Comparison of ENCODE assay signal across 8 mouse cellular contexts in the genomic region with DNA sequence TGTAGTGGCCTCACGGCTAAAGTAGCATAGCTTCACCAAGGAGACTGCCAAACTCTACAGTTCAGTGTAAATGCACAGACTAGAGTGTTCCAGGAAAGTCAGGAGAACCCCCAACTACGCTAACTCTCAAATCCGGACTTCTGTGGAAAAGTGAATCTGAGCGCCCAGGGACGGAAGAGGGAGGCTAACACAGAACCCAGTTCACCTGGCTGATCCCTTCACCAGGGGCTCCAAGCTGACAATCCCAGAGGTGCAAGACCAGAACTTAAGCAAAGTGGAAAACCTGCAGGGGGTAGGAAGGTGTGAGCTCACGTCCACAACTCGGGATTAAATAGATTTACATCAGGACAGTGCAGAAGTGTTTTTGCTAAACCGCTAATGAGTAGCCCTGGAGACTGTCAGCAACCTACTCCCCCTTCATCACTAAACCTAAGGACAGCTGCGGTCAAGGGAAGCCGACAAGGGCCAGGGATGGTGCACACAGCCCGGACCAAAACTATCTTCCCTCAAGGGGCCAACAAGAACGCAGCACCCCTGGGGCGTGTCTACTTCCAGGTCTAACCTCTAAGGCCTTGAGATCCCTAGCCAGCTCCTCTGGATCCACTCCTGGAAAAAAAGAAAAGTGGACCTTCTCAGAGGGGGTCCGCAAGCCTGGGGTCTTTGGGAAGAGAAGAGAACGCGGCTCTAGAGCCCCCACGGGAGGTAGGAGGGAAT. TPM values are rescaled to one million over a fixed set of nuclear protein-coding genes. Genes with fewer than 3 reads are reported as not detected.
A peak's percentile ranks its signal among the peaks of the same experiment; 100 is the strongest.
DNase-seq lines count a peak whose midpoint lies in the region; ATAC-seq and TF ChIP-seq lines count a peak whose summit lies in the region.

No protein-coding gene starts in this region.

- H3K4me3 ChIP-seq in layer of hippocampus, adult 2 months: peak overlapping the region; percentile 76
- peak overlapping the region; percentile 75 for H3K4me3 ChIP-seq in forebrain, embryonic 15.5 days
- peak overlapping the region; percentile 79 for H3K4me3 ChIP-seq in limb, embryonic 15.5 days

- no peak for DNase-seq in layer of hippocampus, adult 2 months (ENCODE audit: low spot score in 2 of 2)
- DNase-seq in layer of hippocampus, postnatal 25 days (ENCODE audit: extremely low spot score in 1 of 2, low spot score in 1 of 2): no peak
- peak; percentile 78 for DNase-seq in R1 (ENCODE audit: low read depth, low spot score)
- peak; percentile 18 for DNase-seq in splenic B cell, adult 2 months (ENCODE audit: low read depth, low spot score)
- no peak for DNase-seq in frontal cortex, postnatal 36 days (ENCODE audit: low spot score in 2 of 2)
- DNase-seq in layer of hippocampus, adult 9-10 months (ENCODE audit: low spot score): no peak

- H3K4me2 ChIP-seq in forebrain, embryonic 15.5 days (replicated peaks): peak overlapping the region; percentile 88
- H3K4me2 ChIP-seq in limb, embryonic 15.5 days: peak overlapping the region; percentile 81

- no peaks in the 10 kb centered on the region for H3K27me3 ChIP-seq in forebrain, embryonic 15.5 days
- no peaks in the 10 kb centered on the region for H3K27me3 ChIP-seq in limb, embryonic 15.5 days
- H3K27me3 ChIP-seq in splenic B cell, adult 2 months (ENCODE audit: control insufficient read depth, insufficient read depth, low read length, poor library complexity, severe bottlenecking): no peaks in the 10 kb centered on the region

- peak overlapping the region; percentile 57 for H3K9ac ChIP-seq in forebrain, embryonic 15.5 days (replicated peaks)
- H3K9ac ChIP-seq in limb, embryonic 15.5 days: peak overlapping the region; percentile 74

- no peaks in the 10 kb centered on the region for H3K36me3 ChIP-seq in forebrain, embryonic 15.5 days
- H3K36me3 ChIP-seq in limb, embryonic 15.5 days: no peaks in the 10 kb centered on the region
- no peaks in the 10 kb centered on the region for H3K36me3 ChIP-seq in splenic B cell, adult 2 months (ENCODE audit: control insufficient read depth, insufficient read depth, low read length, poor library complexity, severe bottlenecking)

- H3K9me3 ChIP-seq in forebrain, embryonic 15.5 days: no peaks in the 10 kb centered on the region
- no peaks in the 10 kb centered on the region for H3K9me3 ChIP-seq in limb, embryonic 15.5 days

- H3K4me1 ChIP-seq in forebrain, embryonic 15.5 days: peaks cover 14% of the 10 kb centered on the region
- H3K4me1 ChIP-seq in limb, embryonic 15.5 days: peaks cover 13% of the 10 kb centered on the region

- 10% methylated on average over 17 of the region's 17 CpGs for whole genome bisulfite sequencing in forebrain, embryonic 15.5 days
- 2% methylated on average over 17 of the region's 17 CpGs for WGBS in limb, embryonic 15.5 days

- TF ChIP-seq CTCF in layer of hippocampus, adult 2 months (conservative IDR thresholded peaks at IDR 0.05): no peak

- ATAC-seq in forebrain, embryonic 15.5 days (replicated peaks): no peak
- no peak for ATAC-seq in limb, embryonic 15.5 days (ENCODE audit: insufficient number of reproducible peaks, low FRiP score, low TSS enrichment, low read depth)

- H3K27ac ChIP-seq in layer of hippocampus, adult 2 months: peak overlapping the region; percentile 72; the same call in 1 of the 2 replicates
- H3K27ac ChIP-seq in forebrain, embryonic 15.5 days (replicated peaks): no peak overlapping the region
- H3K27ac ChIP-seq in limb, embryonic 15.5 days: peak overlapping the region; percentile 87

RNA-seq across cellular contexts. Expression of a gene that starts 0.9 kb away (rescaled TPM):
- total RNA-seq in layer of hippocampus, adult 2 months (2021): 100 to 1,000 TPM in 1 of 2 experiments, 10 to 100 TPM in 1; 99.7 to 104 TPM
- total RNA-seq in layer of hippocampus, postnatal 25 days (2021): 10 to 100 TPM; 69.7 to 75.6 TPM
- polyA plus RNA-seq in forebrain, embryonic 15.5 days (2015; fragmentation: Nextera tagmentation; extraction: Ambion mirVana): 21.5 and 25.5 TPM in 2 replicates
- 57.2 and 65.8 TPM in 2 replicates for polyA plus RNA-seq in limb, embryonic 15.5 days (2015; fragmentation: Nextera tagmentation; extraction: Ambion mirVana)

RNA-seq across cellular contexts. Expression of a gene that starts 47.2 kb away (rescaled TPM):
- total RNA-seq in layer of hippocampus, adult 2 months (2021): 10 to 100 TPM; 34.5 to 36.6 TPM
- total RNA-seq in layer of hippocampus, postnatal 25 days (2021): 10 to 100 TPM; 38.1 to 39.1 TPM
- polyA plus RNA-seq in forebrain, embryonic 15.5 days (2015; fragmentation: Nextera tagmentation; extraction: Ambion mirVana): 101 and 103 TPM in 2 replicates
- 19.1 and 19.3 TPM in 2 replicates for polyA plus RNA-seq in limb, embryonic 15.5 days (2015; fragmentation: Nextera tagmentation; extraction: Ambion mirVana)

Comparison
In these comparisons a context has a peak if more than half of its experiments do, and no peak if none do; other contexts are left out.
1. DNase-seq: peak in R1 (single experiment) and splenic B cell, adult 2 months (single experiment); none in layer of hippocampus, adult 2 months (0 of 2), layer of hippocampus, postnatal 25 days (0 of 2), frontal cortex, postnatal 36 days (0 of 2) and layer of hippocampus, adult 9-10 months (single experiment).
2. Peak in every context shown above with its lines, with median percentiles within 50 percentile points of each other: H3K4me3 ChIP-seq.